Mouse (Mus musculus) CH12.LX (cell line): ENCODE data around the gene Col15a1. TPM values are rescaled to one million over a fixed set of nuclear protein-coding genes. Genes with fewer than 3 reads are reported as not detected.

Experiments used
- DNase-seq: peaks from one replicate; pipeline ENCODE4 v3.0.0-alpha.2; 2013; ENCODE audit errors: extremely low read depth
- H3K27ac ChIP-seq: 2 replicates; pipeline ENCODE4 v1.5.1; 2012; ENCODE audit warnings: low read depth, mild to moderate bottlenecking, control low read depth, moderate library complexity; ENCODE audit not compliant: insufficient read depth
- H3K27me3 ChIP-seq: replicated peaks from 2 replicates; pipeline ENCODE3; 2012; ENCODE audit warnings: inconsistent platforms
- H3K36me3 ChIP-seq, 2 experiments: replicated peaks in 1 of 2; 2 replicates each; pipeline versions ENCODE3 to v1.6.1; 2012; ENCODE audit warnings: inconsistent platforms in 1 of 2, low read length in 1 of 2, mild to moderate bottlenecking in 1 of 2, mixed read lengths in 1 of 2, moderate library complexity in 1 of 2; ENCODE audit not compliant: control insufficient read depth in 1 of 2, insufficient read depth in 1 of 2
- H3K4me1 ChIP-seq, 2 experiments: 2 replicates each; pipeline ENCODE4 v1.6.1; 2012; ENCODE audit warnings: inconsistent platforms in 1 of 2, moderate library complexity in 1 of 2; ENCODE audit not compliant: insufficient read depth in 2 of 2, control insufficient read depth in 1 of 2
- H3K4me2 ChIP-seq: 2 replicates; pipeline ENCODE4 v1.6.1; 2012; ENCODE audit warnings: low read depth, mild to moderate bottlenecking, control low read depth; ENCODE audit not compliant: poor library complexity, insufficient read depth, severe bottlenecking
- H3K4me3 ChIP-seq, 3 experiments: fragments of 150-350 bp in 1 of 3; sonication (generic) in 1 of 3; replicated peaks in 1 of 3; 2 replicates each; pipeline versions ENCODE3 to v1.5.1; 2011 to 2012; ENCODE audit warnings: low read depth in 2 of 3, low read length in 2 of 3, mild to moderate bottlenecking in 2 of 3, moderate library complexity in 2 of 3, control low read depth in 1 of 3, improper control_type of control experiment in 1 of 3, inconsistent platforms in 1 of 3, mixed read lengths in 1 of 3; ENCODE audit not compliant: poor library complexity in 1 of 3
- H3K79me2 ChIP-seq: replicated peaks from 2 replicates; pipeline ENCODE4 v1.6.1; 2012; ENCODE audit warnings: mild to moderate bottlenecking, moderate library complexity; ENCODE audit not compliant: control insufficient read depth, poor library complexity, insufficient read depth, severe bottlenecking; ENCODE audit errors: extremely low read depth
- H3K9ac ChIP-seq: 2 replicates; pipeline ENCODE4 v1.6.1; 2012; ENCODE audit warnings: low read depth, mild to moderate bottlenecking, control low read depth, moderate library complexity; ENCODE audit not compliant: insufficient read depth
- H3K9me3 ChIP-seq: replicated peaks from 2 replicates; pipeline ENCODE3; 2012; ENCODE audit warnings: low read length, inconsistent platforms, mixed read lengths
- BHLHE40 ChIP-seq: IDR thresholded peaks from 2 replicates; pipeline ENCODE4 v1.6.1; 2011; ENCODE audit warnings: mild to moderate bottlenecking, low read depth, low read length, improper control_type of control experiment
- CTCF ChIP-seq, 2 experiments: IDR thresholded peaks in 1 of 2; conservative IDR thresholded peaks in 1 of 2; 2 replicates each; pipeline ENCODE4 v1.5.1; 2011 to 2012; ENCODE audit warnings: low read depth in 2 of 2, low read length in 2 of 2, improper control_type of control experiment in 1 of 2, inconsistent platforms in 1 of 2, mild to moderate bottlenecking in 1 of 2, moderate library complexity in 1 of 2
- ELF1 ChIP-seq: IDR thresholded peaks from 2 replicates; pipeline ENCODE4 v1.6.1; 2014; ENCODE audit warnings: low read depth, mild to moderate bottlenecking, inconsistent platforms, low read length, improper control_type of control experiment
- EP300 ChIP-seq: IDR thresholded peaks from 2 replicates; pipeline ENCODE4 v1.6.1; 2011; ENCODE audit warnings: low read length, improper control_type of control experiment
- ETS1 ChIP-seq: conservative IDR thresholded peaks from 2 replicates; pipeline ENCODE4 v1.6.1; 2012; ENCODE audit warnings: low read depth, mild to moderate bottlenecking, inconsistent platforms, low read length, improper control_type of control experiment, moderate library complexity
- GABPA ChIP-seq: IDR thresholded peaks from 2 replicates; pipeline ENCODE4 v1.6.1; 2012; ENCODE audit warnings: low read depth, low read length, improper control_type of control experiment, inconsistent platforms; ENCODE audit not compliant: insufficient replicate concordance
- HCFC1 ChIP-seq: IDR thresholded peaks from 2 replicates; pipeline ENCODE4 v1.6.1; 2012; ENCODE audit warnings: low read depth, mild to moderate bottlenecking, inconsistent platforms, low read length, improper control_type of control experiment
- IRF4 ChIP-seq: IDR thresholded peaks from 2 replicates; pipeline ENCODE4 v1.6.1; 2014; ENCODE audit warnings: low read depth, mild to moderate bottlenecking, inconsistent platforms, low read length, improper control_type of control experiment
- JUN ChIP-seq: IDR thresholded peaks from 2 replicates; pipeline ENCODE4 v1.6.1; 2011; ENCODE audit warnings: low read depth, mild to moderate bottlenecking, low read length, improper control_type of control experiment, moderate library complexity; ENCODE audit not compliant: insufficient read depth
- KAT2A ChIP-seq: IDR thresholded peaks from 2 replicates; pipeline ENCODE4 v1.6.1; 2012; ENCODE audit warnings: low read length, improper control_type of control experiment, inconsistent platforms; ENCODE audit not compliant: insufficient replicate concordance
- MAFK ChIP-seq: IDR thresholded peaks from 2 replicates; pipeline ENCODE4 v1.6.1; 2011; ENCODE audit warnings: low read length, improper control_type of control experiment; ENCODE audit not compliant: insufficient replicate concordance
- MAX ChIP-seq: IDR thresholded peaks from 2 replicates; pipeline ENCODE4 v1.6.1; 2011; ENCODE audit warnings: low read length, improper control_type of control experiment
- MYC ChIP-seq: IDR thresholded peaks from 2 replicates; pipeline ENCODE4 v1.6.1; 2011; ENCODE audit warnings: low read depth, mild to moderate bottlenecking, improper control_type of control experiment, low read length
- NRF1 ChIP-seq: IDR thresholded peaks from 2 replicates; pipeline ENCODE4 v1.6.1; 2014; ENCODE audit warnings: low read depth, mild to moderate bottlenecking, inconsistent platforms, low read length, improper control_type of control experiment, moderate library complexity
- PAX5 ChIP-seq: IDR thresholded peaks from 2 replicates; pipeline ENCODE4 v1.6.1; 2012; ENCODE audit warnings: low read length, inconsistent platforms, mixed read lengths
- SIN3A ChIP-seq: IDR thresholded peaks from 2 replicates; pipeline ENCODE4 v1.6.1; 2012; ENCODE audit warnings: low read length, improper control_type of control experiment, inconsistent platforms
- SMC3 ChIP-seq: IDR thresholded peaks from 2 replicates; pipeline ENCODE4 v1.6.1; 2011; ENCODE audit warnings: low read depth, low read length, improper control_type of control experiment
- dilution Hi-C: fragments of 300-500 bp; cut with MboI; formaldehyde crosslinking; loops from 2 replicates; pipeline ENCODE4 v1.14.3; 2020; ENCODE audit warnings: low sequenced_read_pairs; ENCODE audit not compliant: extremely low pct_unique_long_range_greater_than_20kb, extremely low pct_ligation_motif_present
- in situ Hi-C: fragments of 300-500 bp; cut with MboI; formaldehyde crosslinking; loops from 3 replicates; pipeline ENCODE4 v1.14.3; 2019; ENCODE audit warnings: low sequenced_read_pairs, low pct_ligation_motif_present, low pct_unique_long_range_greater_than_20kb, mixed read lengths
- polyA plus RNA-seq: library from polyadenylated mRNA; unstranded; fragments of >175 nt; gene quantifications from 2 replicates; pipeline ENCODE4 v1.2.1, GENCODE M21; 2012; ENCODE audit warnings: low read depth; ENCODE audit not compliant: insufficient read length
- total RNA-seq, 2 experiments: library from RNA; depleted of rRNA; stranded (reverse); fragments of 300-350 nt in 1 of 2; fragments of >200 nt in 1 of 2; gene quantifications; 2 replicates each; pipeline ENCODE4 v1.2.3; 2012 to 2014

Col15a1 gene
- total and polyA plus RNA-seq, 3 experiments: 0.08 to 2.2 (median 0.68) TPM

- Histone ChIP-seq H3K27me3 (peaks cover 2% of the 10 kb centered on the region), H3K9ac (no peak overlapping the region), H3K4me1 (peaks cover 23 to 41% of the 10 kb centered on the region in 2 experiments), H3K9me3 (peaks cover 5% of the 10 kb centered on the region), H3K4me2 (no peak overlapping the region), H3K27ac (no peak overlapping the region), H3K4me3 (no peak overlapping the region), H3K36me3 (no peaks in the 10 kb centered on the region), H3K79me2 (no peaks in the 10 kb centered on the region)
- DNase-seq: no peak
- dilution Hi-C loops (no loop called here), in situ Hi-C loops (no loop called here)
- no peak for TF ChIP-seq MAFK
- no peak for TF ChIP-seq KAT2A
- TF ChIP-seq ELF1: no peak
These were observed 108.5 kb downstream of the Col15a1 start for GRCm38 (mm10) chr4:47316432-47316831.

- Histone ChIP-seq H3K9me3 (peaks cover 5% of the 10 kb centered on the region), H3K4me3 (no peak overlapping the region), H3K27ac (no peak overlapping the region), H3K36me3 (no peaks in the 10 kb centered on the region), H3K4me1 (peaks cover 9 to 26% of the 10 kb centered on the region in 2 experiments; a peak in 3 of 4 replicates), H3K9ac (no peak overlapping the region), H3K79me2 (no peaks in the 10 kb centered on the region), H3K27me3 (peaks cover 2% of the 10 kb centered on the region), H3K4me2 (no peak overlapping the region)
- dilution Hi-C loops: no loop called here
- TF ChIP-seq SMC3 (no peak), HCFC1 (no peak), SIN3A (no peak), KAT2A (no peak), GABPA (no peak), NRF1 (no peak)
- no peak for DNase-seq
- in situ Hi-C loops: no loop called here
These were observed 111.8 kb downstream of the Col15a1 start for GRCm38 (mm10) chr4:47319561-47320321.

DNA sequence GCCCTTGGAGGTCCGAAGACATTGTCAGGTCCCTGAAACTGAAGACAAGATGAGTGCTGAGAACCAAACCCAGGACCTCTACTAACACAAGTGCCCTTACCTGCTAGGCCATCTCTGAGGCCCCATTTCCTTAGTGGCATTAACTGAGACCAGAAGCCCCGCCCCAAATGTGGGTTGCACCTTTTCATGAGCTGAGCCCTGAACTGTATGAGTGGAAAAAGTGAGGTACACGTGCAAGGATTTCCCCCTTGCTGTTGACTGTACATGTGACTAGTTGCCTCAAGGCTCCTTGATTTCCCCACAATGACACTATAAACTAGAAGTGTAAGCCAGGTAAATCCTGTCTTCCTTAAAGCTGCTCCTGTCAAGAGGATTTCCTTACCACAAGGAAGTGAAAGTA lies 114.4 kb downstream of the Col15a1 start:
- Histone ChIP-seq H3K4me3 (no peak overlapping the region), H3K36me3 (no peaks in the 10 kb centered on the region), H3K79me2 (no peaks in the 10 kb centered on the region), H3K4me2 (no peak overlapping the region), H3K4me1 (peaks cover 3 to 14% of the 10 kb centered on the region in 2 experiments; a peak in 3 of 4 replicates), H3K9ac (no peak overlapping the region), H3K27ac (no peak overlapping the region), H3K9me3 (peaks cover 3% of the 10 kb centered on the region), H3K27me3 (no peaks in the 10 kb centered on the region)
- DNase-seq: peak; percentile 79
- in situ Hi-C loops (no loop called here), dilution Hi-C loops (no loop called here)
- TF ChIP-seq GABPA (no peak), JUN (no peak), EP300 (peak; percentile 45; the same call in 1 of the 2 replicates), MYC (peak; percentile 83; the same call in 1 of the 2 replicates), ETS1 (peak; percentile 71), BHLHE40 (peak; percentile 98), CTCF (conservative IDR thresholded peaks at IDR 0.05 in 1 of 2, IDR thresholded peaks at IDR 0.05 in 1 of 2; ENCODE audit: low read depth in 2 of 2, low read length in 2 of 2) (no peak), MAX (peak; percentile 80), IRF4 (0 out of 2 replicates have a peak, but pooled peaks have one; percentile 31), PAX5 (no peak)
